Mouse (Mus musculus) lung, embryonic 14.5 days (tissue): ENCODE data around the gene Dmtf1. TPM values are rescaled to one million over a fixed set of nuclear protein-coding genes. Genes with fewer than 3 reads are reported as not detected.
A peak's percentile ranks its signal among the peaks of the same experiment; 100 is the strongest.

ENCODE experiments used
- ATAC-seq: fragments of 200-750 bp; cut with Nextera tagmentation; 2 replicates; pipeline ENCODE4 v1.8.0; 2017; ENCODE audit warnings: mild to moderate bottlenecking, moderate TSS enrichment, moderate library complexity; ENCODE audit not compliant: insufficient read depth
- DNase-seq: peaks from one replicate; pipeline ENCODE4 v3.0.0-alpha.2; 2015
- H3K27ac ChIP-seq: fragments of 300-500 bp; sonication (generic); 2 replicates; pipeline ENCODE4 v1.5.1; 2014; ENCODE audit warnings: low read depth, mild to moderate bottlenecking, moderate library complexity
- H3K27me3 ChIP-seq: fragments of 300-500 bp; sonication (generic); 2 replicates; pipeline ENCODE4 v1.6.1; 2014; ENCODE audit warnings: low read length, control low read depth; ENCODE audit not compliant: insufficient read depth
- H3K36me3 ChIP-seq: fragments of 300-500 bp; sonication (generic); 2 replicates; pipeline ENCODE4 v1.6.1; 2014; ENCODE audit warnings: control low read depth; ENCODE audit not compliant: insufficient read depth
- H3K4me1 ChIP-seq: fragments of 300-500 bp; sonication (generic); 2 replicates; pipeline ENCODE4 v1.6.1; 2014; ENCODE audit warnings: antibody characterized with exemption, control low read depth; ENCODE audit not compliant: insufficient read depth
- H3K4me2 ChIP-seq: fragments of 300-500 bp; sonication (generic); 2 replicates; pipeline ENCODE4 v1.6.1; 2014; ENCODE audit warnings: mild to moderate bottlenecking
- H3K4me3 ChIP-seq: fragments of 300-500 bp; sonication (generic); 2 replicates; pipeline ENCODE4 v1.5.1; 2014; ENCODE audit warnings: low read depth, low read length
- H3K9ac ChIP-seq: fragments of 300-500 bp; sonication (generic); 2 replicates; pipeline ENCODE4 v1.6.1; 2014
- H3K9me3 ChIP-seq: fragments of 300-500 bp; sonication (generic); 2 replicates; pipeline ENCODE4 v1.6.1; 2016; ENCODE audit warnings: low read depth, low read length, control low read depth
- CTCF ChIP-seq: IDR thresholded peaks from 2 replicates; pipeline ENCODE4 v1.5.1; 2016; ENCODE audit warnings: antibody characterized with exemption, low read depth
- WGBS: fragments of 180-500 bp; shearing (Covaris S2); extraction: QIAGEN DNeasy Blood & Tissue Kit; methylation state at CpG from one replicate; pipeline ENCODE4 v1.1.7; 2014; 5-methylcytosine and 5-hydroxymethylcytosine counted together
- polyA plus RNA-seq: library from polyadenylated mRNA; unstranded; fragments of >200 nt; fragmentation: Nextera tagmentation; extraction: Ambion mirVana; gene quantifications from 2 replicates; pipeline ENCODE4 v1.2.1, GENCODE M21; 2014

Dmtf1 gene
- polyA plus RNA-seq, 1 experiment from 2014 or later, result 50.8 TPM

DNA sequence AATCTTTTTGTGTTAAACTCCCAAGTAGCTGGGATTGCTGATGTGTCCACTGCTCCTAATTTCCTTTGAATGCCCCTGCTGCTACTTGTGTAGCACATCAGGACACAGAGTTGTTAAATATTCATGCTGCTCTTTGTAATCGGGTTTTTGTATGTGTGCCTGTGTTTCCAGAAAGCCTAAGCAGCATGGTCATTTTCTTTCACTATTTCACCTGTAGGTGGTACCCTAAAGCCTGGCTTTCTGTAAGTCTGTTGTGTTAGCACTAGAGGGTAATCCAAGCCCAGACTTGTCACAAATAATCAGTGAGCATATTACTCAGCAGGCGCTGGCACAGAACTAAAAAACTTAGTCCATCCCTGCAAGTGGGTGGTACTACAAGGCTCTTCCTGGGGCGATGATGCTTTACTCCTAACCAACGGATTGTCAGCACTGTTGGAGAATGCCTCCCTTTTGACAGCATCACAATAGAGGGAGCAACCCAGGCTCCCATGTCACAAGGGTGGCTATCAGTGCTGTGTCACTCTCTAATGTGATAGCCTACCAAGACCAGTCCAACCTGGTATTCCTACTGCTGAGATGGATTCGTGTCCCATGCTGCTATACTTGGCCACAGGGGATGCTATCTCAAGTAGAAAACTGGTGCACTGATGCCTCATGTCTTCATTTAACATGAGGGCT is 88.3 kb downstream of the Dmtf1 start:
- no peak overlapping the region for H3K9ac ChIP-seq
- no peaks in the 10 kb centered on the region for H3K36me3 ChIP-seq
- ATAC-seq (no peak), DNase-seq (peak; percentile 18)
- H3K27me3 ChIP-seq, result no peaks in the 10 kb centered on the region
- H3K4me2 ChIP-seq, result no peak overlapping the region
- TF ChIP-seq CTCF, result peak; percentile 45; the same call in 1 of the 2 replicates
- no peaks in the 10 kb centered on the region for H3K4me1 ChIP-seq
- no peaks in the 10 kb centered on the region for H3K9me3 ChIP-seq
- WGBS, result 58% methylated on average over 5 of the region's 5 CpGs
- no peak overlapping the region for H3K27ac ChIP-seq
- no peak overlapping the region for H3K4me3 ChIP-seq

DNA sequence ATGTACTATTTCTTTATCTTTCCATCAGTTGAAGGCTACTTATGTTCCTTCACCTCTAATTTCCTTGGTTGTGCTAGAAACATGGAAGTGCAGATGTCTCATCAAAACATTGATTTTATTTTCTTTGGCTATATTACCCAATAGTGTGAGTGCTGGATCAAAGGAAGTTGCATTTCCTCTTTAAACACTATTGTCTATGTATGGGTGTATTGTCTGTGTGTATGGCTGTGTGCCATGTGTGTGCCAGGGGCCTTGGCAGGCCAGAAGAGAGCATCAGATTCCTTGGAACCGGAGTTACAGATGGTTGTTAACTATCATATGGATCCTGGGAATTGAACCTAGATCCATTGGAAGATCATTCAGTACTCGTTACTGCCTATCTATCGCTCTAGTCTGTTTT is 90.2 kb downstream of the Dmtf1 start:
- no peak for ATAC-seq
- no peak overlapping the region for H3K4me3 ChIP-seq
- H3K27ac ChIP-seq, result no peak overlapping the region
- no peak overlapping the region for H3K9ac ChIP-seq
- H3K36me3 ChIP-seq, result no peaks in the 10 kb centered on the region
- no peaks in the 10 kb centered on the region for H3K27me3 ChIP-seq
- H3K4me1 ChIP-seq, result no peaks in the 10 kb centered on the region
- no peak for TF ChIP-seq CTCF
- no peak for DNase-seq
- no peaks in the 10 kb centered on the region for H3K9me3 ChIP-seq
- no peak overlapping the region for H3K4me2 ChIP-seq
- 88% methylated on average over 3 of the region's 3 CpGs for whole genome bisulfite sequencing

DNA sequence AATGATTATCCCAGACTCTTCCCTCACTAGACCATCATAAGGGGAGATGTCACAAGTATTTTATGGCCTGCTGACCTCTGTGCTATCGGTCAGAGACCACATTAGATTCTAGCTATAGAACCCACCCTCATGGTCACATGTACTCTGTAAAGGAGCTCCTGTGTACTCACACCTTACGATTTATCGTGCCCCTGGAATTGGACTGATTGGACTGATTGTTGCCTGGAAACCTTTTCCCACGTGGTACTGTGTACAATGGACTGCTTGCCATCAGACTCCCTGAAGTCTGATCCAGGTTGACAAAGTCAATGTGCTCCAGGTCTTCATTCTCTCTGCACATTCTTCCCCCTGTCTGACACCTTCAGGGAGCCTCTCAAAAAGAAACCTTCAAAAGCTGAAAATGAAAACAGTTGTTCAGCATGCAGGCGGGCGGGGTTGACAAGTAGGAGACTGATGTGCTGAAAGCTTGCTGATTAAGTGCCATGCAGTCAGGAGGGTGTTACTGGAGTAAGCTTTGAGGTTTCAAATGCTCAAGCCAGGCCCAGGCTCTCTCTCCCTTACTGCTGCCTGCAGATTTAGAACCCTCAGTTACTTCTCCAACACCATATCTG is 91.9 kb downstream of the Dmtf1 start:
- Histone ChIP-seq H3K27ac (no peak overlapping the region), H3K4me1 (no peaks in the 10 kb centered on the region), H3K27me3 (no peaks in the 10 kb centered on the region), H3K9ac (no peak overlapping the region), H3K4me2 (no peak overlapping the region), H3K36me3 (no peaks in the 10 kb centered on the region), H3K4me3 (no peak overlapping the region), H3K9me3 (no peaks in the 10 kb centered on the region)
- no peak for TF ChIP-seq CTCF
- ATAC-seq (no peak), DNase-seq (no peak)
- 31% methylated on average over 6 of the region's 6 CpGs for WGBS

DNA sequence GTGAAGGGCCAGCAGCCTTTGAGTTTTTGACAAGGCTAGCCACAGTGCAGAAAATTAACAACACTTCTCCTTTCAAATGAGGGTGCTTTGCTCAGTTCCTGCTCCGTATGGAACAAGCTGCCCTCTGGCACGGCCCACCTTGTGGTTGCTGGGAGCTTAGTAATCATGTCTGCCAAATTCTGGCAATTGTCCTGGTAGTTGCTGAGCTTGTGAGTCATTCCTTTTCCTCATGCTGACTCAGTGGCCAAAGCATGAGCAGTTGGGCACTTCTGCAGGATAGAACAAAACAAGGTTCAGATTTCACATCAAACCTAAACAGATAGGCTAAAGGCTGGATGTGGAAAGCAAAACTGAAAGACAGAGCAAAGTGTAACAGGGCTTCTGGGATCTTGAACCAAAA is 92.7 kb downstream of the Dmtf1 start:
- Histone ChIP-seq H3K4me1 (no peaks in the 10 kb centered on the region), H3K36me3 (no peaks in the 10 kb centered on the region), H3K4me2 (no peak overlapping the region), H3K4me3 (no peak overlapping the region), H3K27ac (no peak overlapping the region), H3K27me3 (no peaks in the 10 kb centered on the region), H3K9me3 (no peaks in the 10 kb centered on the region), H3K9ac (no peak overlapping the region)
- WGBS, result 52% methylated on average over 2 of the region's 2 CpGs
- DNase-seq, result peak; percentile 30
- no peak for ATAC-seq
- TF ChIP-seq CTCF, result no peak

Other genes starting within 250 kb of the Dmtf1 start
- 32.3 and 32.9 TPM in 2 replicates for gene Crot, start 164.5 kb downstream of the Dmtf1 start, polyA plus RNA-seq
- gene Tmem243, start 61.1 kb downstream of the Dmtf1 start, polyA plus RNA-seq, result 31.2 and 37.5 TPM in 2 replicates
- 2.0 and 2.3 TPM in 2 replicates for gene 9330182L06Rik, start 104.3 kb upstream of the Dmtf1 start, polyA plus RNA-seq